Mouse (Mus musculus) left cerebral cortex, postnatal 36 days (tissue): ENCODE measurements around the gene Car7. TPM values are rescaled to one million over a fixed set of nuclear protein-coding genes. Genes with fewer than 3 reads are reported as not detected.
"Not testable (repeated sequence)": the region's sequence is repeated elsewhere in the genome, so short reads cannot be mapped to it uniquely, and the experiment has no call there.

Experiments used
- DNase-seq, 2 experiments: peaks; one replicate each; pipeline ENCODE4 v3.0.0; 2021 to 2022; ENCODE audit warnings: low spot score in 2 of 2, mixed read lengths in 1 of 2
- intact Hi-C: fragments of 180-260 bp; cut with DNase I; formaldehyde crosslinking; loops from one replicate; pipeline ENCODE4 v1.15.1; 2025
- total RNA-seq, 2 experiments: library from RNA; stranded (reverse); gene quantifications; 2 replicates each; pipeline ENCODE4 v1.2.3; 2021

Car7 gene
- total RNA-seq, 2 experiments from 2014 or later, result 24.7 to 34.0 TPM

- intact Hi-C loops, result no loop called here
- no peak for DNase-seq
Measured at GRCm38 (mm10) chr8:104560731-104561130, 26.2 kb downstream of the Car7 start.

- intact Hi-C loops, result loop anchor here (5.0 kb wide), 1 partner anchor 33 kb away; the partner anchor contains the start of genes Car7 and Nae1
- peak; percentile 74 to 76 for DNase-seq
Measured at GRCm38 (mm10) chr8:104564633-104565456, 30.4 kb downstream of the Car7 start.

DNA sequence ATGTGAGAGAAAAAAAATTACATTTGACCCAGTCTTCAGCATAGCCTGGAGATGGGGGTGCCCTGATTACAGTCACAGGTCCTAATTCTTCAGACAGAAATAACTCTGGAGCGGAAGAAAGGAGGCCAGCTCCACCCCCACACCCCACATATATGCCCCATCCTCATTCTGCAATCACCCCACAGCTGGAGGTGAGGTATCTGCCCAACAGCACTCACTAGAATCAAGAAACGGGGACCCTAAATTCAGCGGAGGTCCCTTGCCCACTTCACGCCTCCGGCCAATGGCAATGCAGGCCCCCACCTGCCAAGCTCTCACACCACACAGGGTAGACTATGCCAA lies 30.9 kb downstream of the Car7 start:
- no peak for DNase-seq
- intact Hi-C loops, result loop anchor here (5.0 kb wide), 1 partner anchor 33 kb away; the partner anchor contains the start of genes Car7 and Nae1

- DNase-seq, result no peak
- intact Hi-C loops, result loop anchor here (5.0 kb wide), 1 partner anchor 37 kb away; the partner anchor contains the start of genes Car7 and Nae1
Measured at GRCm38 (mm10) chr8:104569559-104569958, 35.1 kb downstream of the Car7 start.

DNA sequence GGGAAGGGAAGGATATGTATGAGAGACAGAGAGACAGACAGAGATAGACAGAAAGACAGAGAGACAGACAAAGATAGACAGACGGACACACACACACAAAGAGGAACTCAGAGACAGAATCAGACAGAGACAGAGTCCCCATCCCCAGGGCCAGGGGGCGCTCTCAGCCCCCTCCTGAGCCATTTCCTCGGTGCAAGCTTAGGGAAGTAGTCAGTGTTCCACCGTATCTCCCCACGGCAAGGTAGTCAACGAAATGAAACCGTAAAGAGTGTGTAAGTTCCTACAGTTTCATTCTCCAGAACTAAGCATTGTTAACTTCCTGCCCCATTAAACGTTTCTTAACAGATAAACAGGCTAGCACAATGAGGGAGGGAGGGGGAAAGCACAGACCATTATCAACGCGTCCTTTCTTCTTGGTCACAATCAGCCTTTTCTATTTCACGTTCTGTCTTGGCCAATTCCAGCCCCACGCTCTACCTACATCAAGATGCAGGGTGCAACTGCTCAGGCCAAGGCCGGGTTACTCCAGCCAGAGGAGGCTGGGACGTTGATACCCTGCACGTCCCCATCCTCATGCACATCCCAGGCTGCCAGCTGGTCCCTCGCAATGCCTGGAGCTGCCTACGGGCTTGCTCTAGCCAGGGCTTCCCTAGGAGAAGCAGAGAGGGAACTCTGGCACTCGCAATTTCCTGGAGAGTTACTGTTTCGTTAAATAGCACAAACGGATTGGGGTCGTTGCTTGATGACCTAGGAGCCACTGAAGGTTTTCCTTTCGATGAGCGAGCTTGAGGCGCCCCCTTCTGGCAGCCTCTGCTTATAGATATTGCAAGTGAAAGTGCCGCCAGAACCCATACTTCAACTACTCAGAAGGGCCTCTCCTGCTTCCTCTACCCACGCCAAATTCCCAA lies 36.2 kb downstream of the Car7 start:
- intact Hi-C loops, result loop anchor here (5.0 kb wide), 1 partner anchor 228 kb away; no protein-coding TSS in a partner anchor
- DNase-seq, result peak; percentile 75 to 81

DNA sequence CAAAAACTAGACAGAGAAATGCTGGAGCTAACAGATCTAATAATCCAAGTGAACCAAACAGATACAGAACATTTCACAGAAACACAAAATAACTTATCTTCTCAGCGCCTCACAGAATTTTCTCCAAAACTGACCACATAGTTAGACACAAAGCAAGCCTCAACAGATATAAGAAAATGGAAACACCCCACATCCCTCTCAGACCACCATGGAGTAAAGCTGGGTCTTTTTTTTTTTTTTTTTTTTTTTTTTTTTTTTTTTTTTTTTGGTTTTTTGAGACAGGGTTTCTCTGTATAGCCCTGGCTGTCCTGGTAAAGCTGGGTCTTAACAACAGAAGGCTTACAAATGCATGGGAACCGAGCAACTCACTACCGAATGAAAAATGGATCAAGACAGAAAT lies 42.3 kb downstream of the Car7 start:
- no peak for DNase-seq
- intact Hi-C loops, result no loop called here

DNA sequence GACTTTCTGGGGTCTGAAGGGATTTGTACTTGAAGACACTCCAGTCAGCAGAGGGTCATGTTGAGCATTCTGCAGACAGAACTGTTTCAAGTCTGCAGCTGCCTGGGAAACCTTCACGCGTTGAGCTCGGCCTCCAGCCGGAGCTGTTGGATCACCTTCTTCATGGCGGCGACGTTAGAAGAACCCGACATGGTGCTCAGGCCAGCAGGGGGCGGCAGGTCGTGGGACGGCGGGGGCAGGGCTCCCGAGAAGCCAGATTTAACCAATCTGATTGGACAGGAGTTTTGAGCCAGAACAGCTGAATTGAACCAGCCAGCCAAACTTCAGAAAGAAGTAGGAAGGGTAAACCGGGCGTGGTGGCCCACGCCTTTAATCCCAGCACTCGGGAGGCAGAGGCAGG lies 43.1 kb downstream of the Car7 start:
- intact Hi-C loops, DNase-seq: not testable (repeated sequence)

DNA sequence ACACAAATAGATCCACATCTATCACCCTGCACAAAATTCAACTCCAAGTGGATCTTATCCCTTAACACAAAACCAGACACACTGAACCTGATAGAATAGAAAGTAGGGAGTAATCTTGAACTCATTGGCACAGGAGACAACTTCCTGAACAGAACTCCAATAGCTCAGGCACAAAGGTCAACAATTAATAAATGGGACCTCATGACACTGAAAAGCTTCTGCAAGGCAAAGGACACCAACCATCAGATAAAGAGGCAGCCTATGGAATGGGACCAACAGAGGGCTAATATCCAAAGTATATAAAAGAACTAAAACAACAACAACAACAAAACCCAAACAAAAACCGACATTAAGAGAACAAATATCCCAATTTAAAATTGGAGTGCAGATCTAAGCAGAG lies 50.0 kb downstream of the Car7 start:
- intact Hi-C loops, result no loop called here

GRCm38 (mm10) chr8:104590284-104590683 lies 55.8 kb downstream of the Car7 start:
- intact Hi-C loops, result no loop called here

More for the DNA sequence above, 50.0 kb downstream of the Car7 start:
- no peak for DNase-seq

DNA sequence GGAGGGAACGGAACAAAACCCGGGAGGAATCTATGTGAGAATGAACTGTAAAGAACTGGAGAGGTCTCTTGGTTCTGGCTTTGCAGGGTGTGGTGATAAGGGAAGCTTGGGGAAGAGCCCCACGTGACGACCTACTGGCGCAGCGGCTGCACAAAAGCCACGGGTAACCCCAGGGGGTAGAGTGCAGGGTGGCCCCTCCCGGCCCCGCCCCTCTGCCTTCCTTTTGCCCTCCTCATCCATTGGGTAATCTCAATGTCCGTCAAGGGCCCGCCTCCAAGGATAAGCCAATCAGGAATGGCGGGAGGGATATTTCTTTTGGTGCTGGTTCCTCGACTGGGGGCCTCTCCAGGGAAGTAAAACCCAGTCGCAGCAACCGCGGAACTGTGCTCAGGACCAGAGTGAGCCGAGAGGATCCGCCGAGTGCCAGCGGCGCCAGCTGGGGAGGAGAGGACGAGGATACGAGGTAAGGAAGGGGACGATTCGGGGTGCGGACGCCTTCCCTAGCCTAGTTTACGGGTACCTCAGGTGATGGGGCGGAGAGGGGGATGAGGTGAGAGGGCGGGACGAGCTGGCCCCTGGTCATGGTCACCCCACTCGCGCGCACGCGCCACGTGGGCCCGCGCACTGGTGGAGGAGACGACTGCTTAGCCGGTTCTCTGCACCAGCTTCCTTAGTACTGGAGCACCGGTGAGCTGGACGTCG lies 56.8 kb downstream of the Car7 start, which contains the start of gene Pdp2:
Gene Pdp2, plus strand, starts transcription at position 319 of the 702 bp plus-strand sequence.
- intact Hi-C loops, result no loop called here
- DNase-seq, result peak; percentile 91 to 93

More at GRCm38 (mm10) chr8:104590284-104590683, 55.8 kb downstream of the Car7 start:
- no peak for DNase-seq

- intact Hi-C loops, result no loop called here
Measured at GRCm38 (mm10) chr8:104591856-104592255, 57.4 kb downstream of the Car7 start.

DNA sequence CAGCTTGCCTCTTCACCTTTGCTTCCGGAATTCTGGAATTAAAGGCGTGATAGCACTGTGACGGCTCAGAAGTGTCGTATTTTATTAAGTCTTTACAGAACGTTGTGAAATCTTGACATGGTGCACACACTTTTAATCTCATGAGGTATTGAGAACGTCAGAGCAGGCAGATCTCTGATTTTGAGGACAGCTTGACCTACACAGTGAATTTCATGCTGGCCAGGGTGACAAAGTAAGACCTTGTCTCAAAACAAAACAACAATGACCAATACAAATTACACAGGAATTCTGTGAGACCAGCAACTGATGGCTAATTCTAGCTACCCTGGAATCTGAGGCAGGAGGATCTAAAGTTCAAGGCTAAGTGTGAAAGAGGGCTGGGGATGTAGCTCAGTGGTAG lies 58.1 kb downstream of the Car7 start:
- DNase-seq, result no peak
- intact Hi-C loops, result no loop called here

More at GRCm38 (mm10) chr8:104591856-104592255, 57.4 kb downstream of the Car7 start:
- no peak for DNase-seq

DNA sequence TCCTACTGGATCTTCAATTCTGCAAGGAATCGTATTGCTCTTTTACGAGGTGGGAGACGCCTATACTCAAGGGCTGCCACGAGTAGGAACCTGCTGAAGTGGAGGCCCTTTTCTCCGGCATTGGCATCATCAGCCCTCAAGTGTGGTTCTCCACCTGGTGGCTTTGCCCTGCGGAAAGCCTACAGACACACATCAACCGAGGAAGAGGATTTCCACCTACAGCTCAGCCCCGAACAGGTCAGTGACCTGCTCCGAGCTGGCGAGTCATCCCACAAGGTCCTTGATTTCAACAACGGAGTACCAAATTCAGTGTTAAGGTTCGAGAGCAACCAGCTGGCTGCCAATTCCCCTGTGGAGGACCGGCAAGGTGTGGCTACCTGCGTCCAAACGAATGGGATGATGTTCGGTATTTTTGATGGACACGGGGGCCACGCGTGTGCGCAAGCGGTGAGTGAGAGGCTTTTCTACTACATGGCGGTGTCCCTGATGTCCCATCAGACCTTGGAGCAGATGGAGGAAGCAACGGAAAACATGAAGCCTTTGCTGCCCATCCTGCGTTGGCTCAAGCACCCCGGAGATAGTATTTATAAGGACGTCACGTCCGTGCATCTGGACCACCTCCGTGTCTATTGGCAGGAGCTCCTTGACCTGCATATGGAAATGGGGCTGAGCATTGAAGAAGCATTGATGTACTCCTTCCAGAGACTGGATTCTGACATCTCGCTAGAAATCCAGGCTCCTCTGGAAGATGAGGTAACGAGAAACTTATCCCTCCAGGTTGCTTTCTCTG lies 59.2 kb downstream of the Car7 start:
- intact Hi-C loops, result no loop called here
- DNase-seq, result no peak

DNA sequence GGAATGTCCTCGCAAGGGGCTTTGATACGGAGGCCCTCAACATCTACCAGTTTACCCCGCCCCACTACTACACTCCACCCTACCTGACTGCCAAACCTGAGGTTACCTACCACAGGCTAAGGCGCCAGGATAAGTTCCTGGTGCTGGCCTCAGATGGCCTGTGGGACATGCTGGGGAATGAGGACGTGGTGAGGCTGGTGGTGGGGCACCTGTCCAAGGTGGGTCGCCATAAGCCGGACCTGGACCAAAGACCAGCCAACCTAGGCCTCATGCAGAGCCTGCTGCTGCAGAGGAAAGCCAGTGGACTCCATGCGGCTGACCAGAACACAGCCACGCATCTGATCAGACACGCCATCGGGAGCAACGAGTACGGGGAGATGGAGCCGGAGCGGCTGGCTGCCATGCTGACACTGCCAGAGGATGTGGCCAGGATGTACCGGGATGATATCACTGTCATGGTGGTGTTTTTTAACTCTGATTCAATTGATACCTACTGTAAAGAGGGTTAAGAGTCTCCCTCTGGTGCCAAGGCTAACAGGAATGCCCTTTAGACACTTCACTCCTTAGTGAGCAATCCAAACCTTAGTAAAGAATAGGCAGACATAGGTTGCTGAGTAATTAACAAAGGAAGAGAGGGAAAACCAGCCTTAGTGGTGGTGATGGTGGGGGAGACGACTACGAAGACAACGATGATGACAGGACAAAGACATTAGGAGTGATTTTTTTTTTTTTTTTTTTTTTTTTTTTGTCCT lies 60.3 kb downstream of the Car7 start:
- no peak for DNase-seq
- intact Hi-C loops, result no loop called here

- intact Hi-C loops, result no loop called here
- no peak for DNase-seq
Measured at GRCm38 (mm10) chr8:104595773-104596536, 61.5 kb downstream of the Car7 start.

- DNase-seq, result no peak
- intact Hi-C loops, result no loop called here
Measured at GRCm38 (mm10) chr8:104597656-104598055, 63.2 kb downstream of the Car7 start.

DNA sequence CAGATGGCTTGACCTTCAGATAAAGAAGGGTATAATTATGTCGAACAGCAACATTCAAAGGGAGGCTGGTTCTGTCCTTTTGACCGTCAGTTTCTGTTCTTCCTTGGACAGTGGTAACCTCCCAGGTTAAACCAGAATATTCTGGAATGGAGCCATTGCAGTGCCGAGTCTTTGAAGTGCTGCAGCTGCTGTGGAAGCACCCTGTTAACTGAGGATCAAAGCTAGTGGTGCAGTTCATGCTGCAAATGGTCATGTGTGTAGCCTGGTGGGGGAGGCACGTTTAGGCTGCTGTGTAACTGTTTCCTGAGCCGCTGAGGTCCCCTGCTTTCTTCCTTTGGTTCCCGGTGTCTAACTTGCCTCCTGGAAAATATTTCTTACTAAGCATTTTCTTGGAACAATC lies 64.0 kb downstream of the Car7 start:
- intact Hi-C loops, result no loop called here
- no peak for DNase-seq
